Mouse (Mus musculus): ENCODE measurements around the gene Ahnak. TPM values are rescaled to one million over a fixed set of nuclear protein-coding genes. Genes with fewer than 3 reads are reported as not detected.

The Ahnak gene
- polyA plus RNA-seq, 1 experiment from 2014 or later: 10.6 TPM

DNA sequence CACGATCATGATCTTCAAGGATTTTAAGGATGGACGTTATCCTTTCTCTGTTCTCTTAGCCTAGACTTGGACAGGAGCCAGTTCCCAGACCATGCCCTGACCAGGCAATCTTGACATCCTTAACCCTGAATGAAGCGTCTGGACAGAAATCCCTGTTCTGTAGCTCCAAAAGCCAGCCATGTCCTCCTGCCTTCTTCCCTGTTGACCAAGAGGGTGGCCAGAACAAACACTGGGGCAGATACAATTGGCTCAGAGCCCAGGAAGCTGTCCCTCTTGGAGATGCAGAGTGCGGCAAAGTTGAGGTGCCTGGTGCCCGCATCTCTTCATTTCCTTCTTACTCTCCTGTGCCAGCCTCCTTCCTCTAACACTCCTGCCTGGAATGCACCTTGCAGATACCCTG is 3.2 kb upstream of the Ahnak start:
- no peak overlapping the region for H3K4me2 ChIP-seq (ENCODE audit: low read depth, low read length)
- H3K9me3 ChIP-seq (replicated peaks; ENCODE audit: control insufficient read depth, low read length): no peaks in the 10 kb centered on the region
- no peak for DNase-seq (ENCODE audit: low spot score)
- ATAC-seq (replicated peaks; ENCODE audit: insufficient number of reproducible peaks, low FRiP score, low TSS enrichment, low read depth): no peak
- no peak overlapping the region for H3K9ac ChIP-seq (replicated peaks; ENCODE audit: low read length)
- H3K36me3 ChIP-seq (replicated peaks; ENCODE audit: control insufficient read depth, insufficient read depth, low read depth, low read length): no peaks in the 10 kb centered on the region; the same call in 1 of the 2 replicates
- no peaks in the 10 kb centered on the region for H3K27me3 ChIP-seq (ENCODE audit: control insufficient read depth, insufficient read depth, low read length)
- H3K4me3 ChIP-seq (ENCODE audit: low read depth, low read length): no peak overlapping the region
- WGBS: 84% methylated on average over 5 of the region's 5 CpGs
- H3K27ac ChIP-seq (replicated peaks; ENCODE audit: low read depth, low read length): no peak overlapping the region
- peaks cover 5% of the 10 kb centered on the region; the same call in 1 of the 2 replicates for H3K4me1 ChIP-seq (ENCODE audit: control insufficient read depth, insufficient read depth, low read length)

- WGBS: 28% methylated on average over 2 of the region's 2 CpGs
- Histone ChIP-seq H3K9ac (replicated peaks; ENCODE audit: low read length) (no peak overlapping the region), H3K9me3 (replicated peaks; ENCODE audit: control insufficient read depth, low read length) (no peaks in the 10 kb centered on the region), H3K27me3 (ENCODE audit: control insufficient read depth, insufficient read depth, low read length) (no peaks in the 10 kb centered on the region), H3K4me1 (ENCODE audit: control insufficient read depth, insufficient read depth, low read length) (peaks cover 5% of the 10 kb centered on the region; the same call in 1 of the 2 replicates), H3K27ac (replicated peaks; ENCODE audit: low read depth, low read length) (no peak overlapping the region), H3K36me3 (replicated peaks; ENCODE audit: control insufficient read depth, insufficient read depth, low read depth, low read length) (no peaks in the 10 kb centered on the region), H3K4me3 (ENCODE audit: low read depth, low read length) (no peak overlapping the region), H3K4me2 (ENCODE audit: low read depth, low read length) (no peak overlapping the region)
- no peak for DNase-seq (ENCODE audit: low spot score)
- ATAC-seq (replicated peaks; ENCODE audit: insufficient number of reproducible peaks, low FRiP score, low TSS enrichment, low read depth): no peak
Measured at GRCm38 (mm10) chr19:8987816-8988215, 1.3 kb upstream of the Ahnak start.

GRCm38 (mm10) chr19:8988346-8989065 is 578 bp upstream of the Ahnak start:
- H3K9me3 ChIP-seq (replicated peaks; ENCODE audit: control insufficient read depth, low read length): no peaks in the 10 kb centered on the region
- H3K36me3 ChIP-seq (replicated peaks; ENCODE audit: control insufficient read depth, insufficient read depth, low read depth, low read length): no peaks in the 10 kb centered on the region
- 9% methylated on average over 15 of the region's 15 CpGs for WGBS
- peak overlapping the region; percentile 67 for H3K9ac ChIP-seq (replicated peaks; ENCODE audit: low read length)
- no peaks in the 10 kb centered on the region for H3K27me3 ChIP-seq (ENCODE audit: control insufficient read depth, insufficient read depth, low read length)
- peak overlapping the region; percentile 87 for H3K4me2 ChIP-seq (ENCODE audit: low read depth, low read length)
- H3K4me1 ChIP-seq (ENCODE audit: control insufficient read depth, insufficient read depth, low read length): peaks cover 5% of the 10 kb centered on the region; the same call in 1 of the 2 replicates
- peak overlapping the region; percentile 56 for H3K4me3 ChIP-seq (ENCODE audit: low read depth, low read length)
- DNase-seq (ENCODE audit: low spot score) (no peak), ATAC-seq (replicated peaks; ENCODE audit: insufficient number of reproducible peaks, low FRiP score, low TSS enrichment, low read depth) (no peak)
- peak overlapping the region; percentile 71; the same call in 1 of the 2 replicates for H3K27ac ChIP-seq (replicated peaks; ENCODE audit: low read depth, low read length)

DNA sequence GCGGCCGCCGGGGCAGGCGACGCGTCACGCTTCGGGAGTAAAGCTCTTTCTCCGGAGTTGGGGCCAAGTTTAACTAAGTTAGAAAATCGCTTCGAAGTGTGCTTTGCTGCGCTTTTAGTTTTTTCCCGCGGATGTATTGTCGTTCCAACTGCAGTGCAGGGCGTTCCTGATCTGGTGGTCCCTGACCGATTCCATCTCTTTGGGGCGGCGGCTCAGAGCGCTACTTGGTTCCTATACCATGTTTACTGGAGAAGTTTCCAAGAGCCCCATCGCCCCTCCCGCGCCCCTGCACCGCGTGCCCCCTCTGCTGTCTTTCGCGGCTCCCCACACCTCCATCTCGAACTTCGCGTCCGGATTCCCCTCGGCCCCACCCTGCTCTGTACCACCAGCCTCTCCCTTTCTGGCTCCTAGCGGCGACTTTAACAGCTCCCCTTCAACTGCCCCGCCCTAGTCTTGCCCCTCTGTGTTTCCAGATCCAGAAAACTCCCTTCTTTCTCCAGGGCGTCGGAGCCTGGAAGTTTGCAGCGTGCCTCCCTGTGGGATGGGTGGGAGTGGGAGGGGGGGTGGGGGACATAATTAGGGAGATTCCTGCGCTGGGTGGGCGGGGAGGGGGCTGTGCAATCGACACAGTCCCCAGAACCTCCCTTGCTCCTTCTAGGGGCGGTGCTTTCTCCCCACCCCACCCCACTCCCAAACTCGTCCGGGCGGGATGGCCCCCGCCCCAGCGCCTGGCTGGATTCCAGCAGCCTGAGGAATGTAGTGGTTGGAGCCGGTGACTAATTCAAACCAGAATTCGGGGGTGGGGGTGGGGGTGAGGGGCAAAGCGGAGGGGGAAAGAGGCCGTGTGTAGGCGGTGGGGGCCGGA is 715 bp downstream of the Ahnak start:
- Histone ChIP-seq H3K4me2 (ENCODE audit: low read depth, low read length) (peak overlapping the region; percentile 87), H3K27ac (replicated peaks; ENCODE audit: low read depth, low read length) (peak overlapping the region; percentile 71), H3K27me3 (ENCODE audit: control insufficient read depth, insufficient read depth, low read length) (no peaks in the 10 kb centered on the region), H3K36me3 (replicated peaks; ENCODE audit: control insufficient read depth, insufficient read depth, low read depth, low read length) (no peaks in the 10 kb centered on the region), H3K4me3 (ENCODE audit: low read depth, low read length) (peak overlapping the region; percentile 56), H3K9me3 (replicated peaks; ENCODE audit: control insufficient read depth, low read length) (no peaks in the 10 kb centered on the region), H3K4me1 (ENCODE audit: control insufficient read depth, insufficient read depth, low read length) (peaks cover 2% of the 10 kb centered on the region; the same call in 1 of the 2 replicates), H3K9ac (replicated peaks; ENCODE audit: low read length) (peak overlapping the region; percentile 67)
- WGBS: under 1% methylated on average over 52 of the region's 53 CpGs
- peak; percentile 92 for DNase-seq (ENCODE audit: low spot score)
- peak; percentile 79 for ATAC-seq (replicated peaks; ENCODE audit: insufficient number of reproducible peaks, low FRiP score, low TSS enrichment, low read depth)

GRCm38 (mm10) chr19:8990432-8991102 is 1.5 kb downstream of the Ahnak start:
- peak; percentile 73 for ATAC-seq (replicated peaks; ENCODE audit: insufficient number of reproducible peaks, low FRiP score, low TSS enrichment, low read depth)
- H3K27ac ChIP-seq (replicated peaks; ENCODE audit: low read depth, low read length): peak overlapping the region; percentile 71

GRCm38 (mm10) chr19:8991245-8991870 is 2.3 kb downstream of the Ahnak start:
- Histone ChIP-seq H3K36me3 (replicated peaks; ENCODE audit: control insufficient read depth, insufficient read depth, low read depth, low read length) (no peaks in the 10 kb centered on the region), H3K4me3 (ENCODE audit: low read depth, low read length) (no peak overlapping the region), H3K4me1 (ENCODE audit: control insufficient read depth, insufficient read depth, low read length) (no peaks in the 10 kb centered on the region; the same call in 1 of the 2 replicates), H3K27ac (replicated peaks; ENCODE audit: low read depth, low read length) (no peak overlapping the region), H3K9ac (replicated peaks; ENCODE audit: low read length) (no peak overlapping the region), H3K4me2 (ENCODE audit: low read depth, low read length) (peak overlapping the region; percentile 13; the same call in 1 of the 2 replicates), H3K9me3 (replicated peaks; ENCODE audit: control insufficient read depth, low read length) (no peaks in the 10 kb centered on the region), H3K27me3 (ENCODE audit: control insufficient read depth, insufficient read depth, low read length) (no peaks in the 10 kb centered on the region)
- no peak for ATAC-seq (replicated peaks; ENCODE audit: insufficient number of reproducible peaks, low FRiP score, low TSS enrichment, low read depth)
- WGBS: 66% methylated on average over 4 of the region's 4 CpGs
- no peak for DNase-seq (ENCODE audit: low spot score)

More at GRCm38 (mm10) chr19:8990432-8991102, 1.5 kb downstream of the Ahnak start:
- no peaks in the 10 kb centered on the region for H3K36me3 ChIP-seq (replicated peaks; ENCODE audit: control insufficient read depth, insufficient read depth, low read depth, low read length)
- peak overlapping the region; percentile 87 for H3K4me2 ChIP-seq (ENCODE audit: low read depth, low read length)
- H3K9ac ChIP-seq (replicated peaks; ENCODE audit: low read length): peak overlapping the region; percentile 61
- WGBS: 17% methylated on average over 15 of the region's 15 CpGs
- H3K4me1 ChIP-seq (ENCODE audit: control insufficient read depth, insufficient read depth, low read length): no peaks in the 10 kb centered on the region; the same call in 1 of the 2 replicates
- H3K4me3 ChIP-seq (ENCODE audit: low read depth, low read length): peak overlapping the region; percentile 56
- no peaks in the 10 kb centered on the region for H3K27me3 ChIP-seq (ENCODE audit: control insufficient read depth, insufficient read depth, low read length)
- DNase-seq (ENCODE audit: low spot score): no peak
- no peaks in the 10 kb centered on the region for H3K9me3 ChIP-seq (replicated peaks; ENCODE audit: control insufficient read depth, low read length)

GRCm38 (mm10) chr19:8991871-8992735 is 3.0 kb downstream of the Ahnak start:
- no peaks in the 10 kb centered on the region; the same call in 1 of the 2 replicates for H3K4me1 ChIP-seq (ENCODE audit: control insufficient read depth, insufficient read depth, low read length)
- H3K27ac ChIP-seq (replicated peaks; ENCODE audit: low read depth, low read length): no peak overlapping the region
- ATAC-seq (replicated peaks; ENCODE audit: insufficient number of reproducible peaks, low FRiP score, low TSS enrichment, low read depth) (no peak), DNase-seq (ENCODE audit: low spot score) (no peak)
- no peaks in the 10 kb centered on the region for H3K36me3 ChIP-seq (replicated peaks; ENCODE audit: control insufficient read depth, insufficient read depth, low read depth, low read length)
- no peaks in the 10 kb centered on the region for H3K27me3 ChIP-seq (ENCODE audit: control insufficient read depth, insufficient read depth, low read length)
- no peaks in the 10 kb centered on the region for H3K9me3 ChIP-seq (replicated peaks; ENCODE audit: control insufficient read depth, low read length)
- no peak overlapping the region for H3K9ac ChIP-seq (replicated peaks; ENCODE audit: low read length)
- WGBS: 81% methylated on average over 13 of the region's 13 CpGs
- H3K4me3 ChIP-seq (ENCODE audit: low read depth, low read length): no peak overlapping the region
- no peak overlapping the region for H3K4me2 ChIP-seq (ENCODE audit: low read depth, low read length)

Measured in embryonic facial prominence, embryonic 11.5 days (tissue).